Mouse (Mus musculus): Measurements from ENCODE around the gene Trove2.

- no peak for TF ChIP-seq CTCF (IDR thresholded peaks at IDR 0.05; ENCODE audit: extremely low read depth, insufficient read depth, insufficient read length, insufficient replicate concordance)
- no peak for TF ChIP-seq POLR2A (IDR thresholded peaks at IDR 0.05; ENCODE audit: low read depth, low read length)
Measured at GRCm38 (mm10) chr1:143820096-143820877, 43.4 kb upstream of the Trove2 start.

Measured in spleen, adult 2 months (tissue).